ENCODE assay signal across 8 mouse cellular contexts in genomic region chr8:94172809-94173732, GRCm38 (mm10). TPM values are rescaled to one million over a fixed set of nuclear protein-coding genes. Genes with fewer than 3 reads are reported as not detected.
A peak's percentile ranks its signal among the peaks of the same experiment; 100 is the strongest.
DNase-seq lines count a peak whose midpoint lies in the region; ATAC-seq lines count a peak whose summit lies in the region.

No protein-coding gene starts in this region.

- H3K4me3 ChIP-seq in hindbrain, embryonic 16.5 days (ENCODE audit: low read length), result peak overlapping the region; percentile 48

- peaks cover 12% of the 10 kb centered on the region for H3K4me1 ChIP-seq in hindbrain, embryonic 16.5 days (ENCODE audit: control insufficient read depth, insufficient read depth, low read depth, low read length)

- peak overlapping the region; percentile 88 for H3K4me2 ChIP-seq in hindbrain, embryonic 16.5 days (ENCODE audit: low read length)

- DNase-seq in embryo, embryonic 10.5 days (ENCODE audit: low spot score), result peak; percentile 64
- no peak for DNase-seq in embryo, embryonic 10 days (ENCODE audit: low spot score)
- peak; percentile 22 for DNase-seq in urinary bladder, postnatal 14 days (ENCODE audit: low spot score)
- no peak for DNase-seq in urinary bladder, postnatal 25 days (ENCODE audit: low spot score)
- peak; percentile 39 for DNase-seq in mesoderm, embryonic 11.5 days (ENCODE audit: low read depth, low spot score)
- peak; percentile 76 for DNase-seq in thymus, postnatal 4 days
- DNase-seq in cerebellum, adult 9-11 months, result no peak

- H3K9ac ChIP-seq in hindbrain, embryonic 16.5 days (ENCODE audit: low read depth, low read length), result peak overlapping the region; percentile 62

- peaks cover 40% of the 10 kb centered on the region for H3K27me3 ChIP-seq in hindbrain, embryonic 16.5 days (replicated peaks; ENCODE audit: control insufficient read depth, insufficient read depth, low read length)

- no peaks in the 10 kb centered on the region for H3K9me3 ChIP-seq in hindbrain, embryonic 16.5 days (ENCODE audit: control insufficient read depth, low read length)

- 2% methylated on average over 39 of the region's 39 CpGs for WGBS in hindbrain, embryonic 16.5 days

- no peaks in the 10 kb centered on the region for H3K36me3 ChIP-seq in hindbrain, embryonic 16.5 days (ENCODE audit: control insufficient read depth, insufficient read depth, low read length)

- peak; percentile 28 for ATAC-seq in hindbrain, embryonic 16.5 days

- H3K27ac ChIP-seq in hindbrain, embryonic 16.5 days (ENCODE audit: low read depth, low read length), result peak overlapping the region; percentile 44; the same call in 1 of the 2 replicates

RNA-seq across cellular contexts. Expression of gene Mt2, which starts 0.6 kb away (rescaled TPM):
- 30.4 and 53.8 TPM in 2 replicates for polyA plus RNA-seq in hindbrain, embryonic 16.5 days (2015; fragmentation: Nextera tagmentation; extraction: Ambion mirVana)

RNA-seq across cellular contexts. Expression of gene Mt1, which starts 5.8 kb away (rescaled TPM):
- 126 and 210 TPM in 2 replicates for polyA plus RNA-seq in hindbrain, embryonic 16.5 days (2015; fragmentation: Nextera tagmentation; extraction: Ambion mirVana)

RNA-seq across cellular contexts. Expression of gene Mt3, which starts 20.7 kb away (rescaled TPM):
- 242 and 317 TPM in 2 replicates for polyA plus RNA-seq in hindbrain, embryonic 16.5 days (2015; fragmentation: Nextera tagmentation; extraction: Ambion mirVana)

RNA-seq across cellular contexts. Expression of gene Mt4, which starts 36.1 kb away (rescaled TPM):
- not detected in 2 replicates for polyA plus RNA-seq in hindbrain, embryonic 16.5 days (2015; fragmentation: Nextera tagmentation; extraction: Ambion mirVana)

RNA-seq across cellular contexts. Expression of gene Nup93, which starts 41.3 kb away (rescaled TPM):
- 54.0 and 62.1 TPM in 2 replicates for polyA plus RNA-seq in hindbrain, embryonic 16.5 days (2015; fragmentation: Nextera tagmentation; extraction: Ambion mirVana)

Comparison
In these comparisons a context has a peak if more than half of its experiments do, and no peak if none do; other contexts are left out.
1. DNase-seq: peak in embryo, embryonic 10.5 days (single experiment), urinary bladder, postnatal 14 days (single experiment), mesoderm, embryonic 11.5 days (single experiment) and thymus, postnatal 4 days (single experiment); none in embryo, embryonic 10 days (single experiment), urinary bladder, postnatal 25 days (single experiment) and cerebellum, adult 9-11 months (single experiment).